Mouse (Mus musculus) kidney, postnatal 4 days (tissue): ENCODE measurements around the gene Neurog3.

Experiments used
- DNase-seq, 2 experiments: peaks; one replicate each; pipeline ENCODE4 v3.0.0; 2021; ENCODE audit warnings: mixed read lengths in 2 of 2

Neurog3 gene

DNA sequence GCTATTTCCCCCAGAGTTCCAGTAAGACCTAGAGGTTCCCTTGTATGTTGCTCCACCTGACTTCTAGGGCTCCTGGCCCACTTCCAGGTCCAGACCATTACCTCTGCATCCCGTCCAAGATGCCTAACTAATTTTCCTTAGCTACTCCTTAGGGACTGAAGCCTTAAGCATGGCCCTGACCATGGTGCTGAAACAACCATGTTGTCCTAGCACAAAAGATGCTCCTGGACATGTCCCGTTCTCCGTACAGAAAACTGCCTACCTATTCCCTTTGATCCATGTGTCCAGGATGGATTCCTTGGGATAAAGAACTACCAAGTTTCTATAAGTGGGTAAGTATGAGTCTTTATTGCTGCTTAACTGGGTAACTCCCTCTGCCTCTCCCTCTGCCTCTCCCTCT is 5.2 kb downstream of the Neurog3 start:
- DNase-seq, result peak; percentile 80 to 82

DNA sequence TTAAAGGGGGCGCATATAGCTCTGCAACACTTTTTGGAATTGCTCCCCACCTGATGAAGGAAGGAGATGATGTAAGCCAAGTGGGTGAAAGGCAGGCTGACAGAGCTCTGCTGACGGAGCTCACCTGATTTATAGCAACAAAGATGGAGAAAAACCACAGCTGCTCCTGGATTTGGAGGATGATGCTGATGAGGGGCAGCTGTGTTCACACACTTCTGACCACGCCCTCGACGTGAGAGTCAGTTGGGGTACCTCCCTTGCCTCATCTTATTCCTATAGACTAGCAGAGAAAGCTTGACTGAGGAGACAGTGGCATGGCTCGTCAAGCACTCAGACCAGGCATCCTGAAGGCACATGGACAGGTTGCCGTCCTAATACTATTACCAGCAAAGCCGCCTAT is 10.9 kb downstream of the Neurog3 start, which contains the start of gene Fam241b:
Gene Fam241b, minus strand, starts transcription at position 101 of the 400 bp plus-strand sequence.
- DNase-seq, result no peak

DNA sequence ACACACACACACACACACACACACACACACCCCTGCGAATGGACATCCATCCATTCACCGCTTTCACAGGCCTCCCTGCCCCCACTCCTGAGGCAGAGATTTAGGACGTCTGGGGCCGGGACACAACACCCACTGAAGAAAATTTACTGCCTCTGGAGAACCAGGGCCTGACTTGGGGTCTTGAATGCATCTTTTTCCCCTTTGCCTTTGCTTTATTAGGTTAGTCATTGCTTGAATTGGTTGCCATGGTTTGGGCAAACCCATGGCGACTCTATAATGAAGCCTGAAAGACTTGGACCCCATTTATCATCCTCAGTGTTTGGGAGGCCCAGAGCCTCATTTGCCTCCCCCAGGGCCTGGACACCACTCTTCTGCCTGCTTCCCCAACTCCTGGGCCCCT is 13.1 kb downstream of the Neurog3 start:
- DNase-seq, result no peak

DNA sequence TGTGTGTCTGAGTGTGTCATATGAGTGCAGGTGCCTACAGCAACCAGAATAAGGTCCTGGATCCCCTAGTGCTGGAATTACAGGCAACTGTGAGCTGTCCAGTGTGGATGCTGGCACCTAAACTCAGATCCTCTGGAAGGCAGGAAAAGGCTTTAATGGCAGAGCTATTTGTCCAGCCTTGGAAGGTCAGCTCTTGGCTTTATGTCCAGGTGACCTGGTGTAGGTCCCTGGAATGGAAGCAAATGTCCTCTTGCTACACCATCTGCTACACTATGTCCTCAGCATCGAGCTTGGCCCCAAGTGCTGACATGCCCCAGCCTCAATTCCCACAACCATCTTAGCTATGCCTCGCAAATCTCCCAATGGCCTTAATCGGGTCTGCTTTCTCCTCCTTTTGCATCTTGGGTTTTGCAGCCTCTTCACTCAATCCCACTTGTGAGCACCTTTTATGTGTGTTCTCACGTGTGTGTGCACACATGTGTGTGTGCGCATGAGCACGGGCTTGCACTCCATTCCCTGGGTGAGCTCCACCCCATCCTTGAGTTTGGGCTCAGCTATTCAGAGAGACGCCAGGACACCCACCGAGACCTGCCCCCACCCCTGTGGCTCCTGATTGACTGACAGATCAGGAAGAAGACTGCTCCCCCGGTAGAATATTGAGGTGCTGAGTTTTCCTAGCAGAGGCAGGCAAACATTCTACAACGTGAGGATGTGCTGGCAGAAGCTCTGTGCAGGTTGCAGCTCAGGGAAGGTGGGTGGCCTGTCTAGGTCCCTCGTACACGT is 14.8 kb downstream of the Neurog3 start:
- no peak for DNase-seq

DNA sequence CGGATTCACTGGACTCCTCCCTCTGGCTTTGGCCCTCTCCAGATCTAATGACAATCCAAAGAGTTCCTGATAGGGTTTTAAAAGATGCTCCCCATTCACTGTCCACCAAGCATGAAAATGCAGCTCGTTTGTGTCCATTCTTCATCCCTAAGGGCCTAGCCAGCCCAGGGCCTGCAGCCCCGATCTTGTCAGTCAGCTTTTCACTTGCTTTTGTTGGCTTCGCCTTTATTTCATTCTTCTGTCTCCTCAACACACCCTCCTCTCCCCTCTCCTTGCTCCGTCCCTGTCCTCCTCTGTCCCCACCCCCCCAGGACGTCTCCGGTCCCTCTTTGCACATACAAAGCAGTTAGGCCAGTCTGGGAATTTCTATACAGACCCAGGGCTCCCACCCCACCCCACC is 17.0 kb downstream of the Neurog3 start:
- DNase-seq, result no peak

DNA sequence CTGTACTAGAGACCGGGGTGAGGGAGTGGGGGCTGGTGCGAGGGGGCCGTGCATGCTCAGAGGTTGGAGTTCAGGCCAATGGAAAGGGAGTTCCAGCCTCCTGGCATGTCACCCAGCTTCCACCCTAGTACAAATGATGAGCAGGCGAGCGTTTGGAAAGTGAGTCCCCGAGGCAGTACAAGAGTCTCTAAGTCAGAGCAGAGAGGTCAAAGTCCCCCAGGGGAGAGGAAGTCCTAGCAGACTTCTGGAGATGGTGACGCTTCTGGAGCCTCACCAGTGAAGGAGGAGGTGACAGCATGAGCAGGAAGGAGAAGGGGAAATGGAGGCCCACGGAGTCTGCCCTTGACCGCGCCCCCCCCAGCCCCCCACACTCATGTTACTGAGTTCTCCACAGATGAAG is 29.5 kb downstream of the Neurog3 start:
- DNase-seq, result peak; percentile 27 to 53

DNA sequence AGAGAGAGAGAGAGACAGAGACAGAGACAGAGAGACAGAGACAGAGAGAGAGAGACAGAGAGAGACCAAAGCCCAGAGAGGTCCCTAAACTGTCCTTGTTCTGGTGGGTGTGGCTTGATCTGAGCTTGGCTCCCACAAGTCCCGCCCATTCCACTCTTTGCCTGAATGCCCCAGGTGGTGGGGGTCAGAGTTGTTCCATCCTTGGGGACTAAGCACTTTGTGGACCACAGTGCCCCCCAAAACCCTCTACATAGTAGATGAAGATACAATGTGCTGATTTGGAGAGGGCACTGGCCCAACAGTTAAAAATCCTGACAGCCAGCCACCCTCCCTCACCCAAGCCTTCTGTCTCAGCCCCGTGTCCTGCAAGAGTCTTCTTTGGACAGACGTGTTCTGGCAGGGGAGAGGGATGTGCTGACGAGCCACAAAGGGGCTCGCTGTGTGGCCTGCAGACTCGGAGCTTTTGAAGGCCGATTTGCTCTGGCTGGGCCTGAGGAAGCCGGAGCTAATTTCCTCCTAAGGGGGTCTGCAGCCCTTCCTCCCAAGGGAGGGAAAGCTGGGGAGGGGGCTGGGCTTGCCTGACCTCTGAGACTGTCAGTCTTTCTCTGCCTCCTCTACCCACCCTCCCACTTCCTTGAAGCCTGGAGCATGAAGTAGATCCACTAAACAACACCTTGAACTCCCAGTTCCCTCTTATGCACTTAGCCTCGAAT is 40.1 kb downstream of the Neurog3 start:
- no peak for DNase-seq

DNA sequence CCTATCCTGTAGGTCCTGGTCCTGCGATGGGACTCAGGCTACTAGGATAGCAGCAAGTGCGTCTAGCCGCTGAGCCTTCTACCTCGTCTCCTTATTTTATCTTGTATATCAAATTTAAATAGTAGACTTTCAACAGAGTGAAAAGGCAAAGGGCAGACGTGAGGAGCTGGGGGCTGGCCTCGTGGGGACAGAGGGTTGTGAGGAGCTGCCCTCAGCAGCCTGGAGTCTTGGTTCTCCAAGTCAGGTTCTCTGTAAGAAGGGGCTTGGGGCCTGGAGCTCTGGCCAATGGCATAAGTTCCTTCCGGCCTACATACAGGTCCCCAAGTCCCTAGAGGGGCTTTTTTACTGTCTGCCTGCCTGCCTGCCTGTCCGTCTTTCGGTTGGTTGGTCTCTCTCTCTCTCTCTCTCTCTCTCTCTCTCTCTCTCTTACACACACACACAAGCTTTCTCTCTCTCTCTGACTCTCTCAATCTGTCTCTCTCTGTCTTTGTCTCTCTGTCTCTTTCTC is 41.1 kb downstream of the Neurog3 start:
- DNase-seq, result no peak

DNA sequence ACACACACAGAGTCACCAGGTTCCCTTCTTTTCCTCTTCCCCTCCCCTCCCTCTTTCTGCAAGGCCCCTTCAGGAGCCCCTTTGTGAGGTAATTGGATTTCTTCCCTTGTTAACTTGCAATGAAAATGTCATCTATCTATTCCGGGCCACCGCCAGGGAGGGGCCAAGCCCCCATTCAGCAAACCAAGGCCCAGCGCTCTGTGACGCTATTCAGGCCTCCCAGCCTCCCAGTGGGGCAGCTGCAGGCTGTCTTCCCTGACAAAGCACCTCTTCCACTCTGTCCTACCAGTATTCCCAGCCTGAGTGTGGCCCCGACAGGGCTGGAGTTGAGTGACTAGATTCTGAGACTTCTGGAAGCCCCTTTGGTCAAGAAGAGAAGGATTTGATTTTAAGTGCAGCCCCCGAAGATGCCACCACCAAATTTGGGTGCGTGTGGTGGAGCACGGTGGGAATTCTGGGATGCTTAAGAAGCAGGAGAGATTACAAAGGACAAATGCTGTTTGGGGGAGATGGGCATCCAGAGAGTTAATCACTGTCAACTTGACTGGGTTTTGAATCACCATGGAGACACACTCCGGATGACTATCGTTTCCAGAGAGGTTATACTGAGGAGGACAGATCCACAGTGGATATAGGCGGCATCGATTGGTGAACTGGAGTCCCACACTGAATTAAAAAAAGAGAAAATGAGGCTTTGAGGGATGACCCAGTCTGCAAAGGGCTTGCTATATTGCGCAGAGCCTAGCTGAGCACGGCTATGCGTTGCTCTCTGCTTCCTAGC is 41.8 kb downstream of the Neurog3 start:
- peak in 1 of 2 experiments; percentile 14 for DNase-seq

DNA sequence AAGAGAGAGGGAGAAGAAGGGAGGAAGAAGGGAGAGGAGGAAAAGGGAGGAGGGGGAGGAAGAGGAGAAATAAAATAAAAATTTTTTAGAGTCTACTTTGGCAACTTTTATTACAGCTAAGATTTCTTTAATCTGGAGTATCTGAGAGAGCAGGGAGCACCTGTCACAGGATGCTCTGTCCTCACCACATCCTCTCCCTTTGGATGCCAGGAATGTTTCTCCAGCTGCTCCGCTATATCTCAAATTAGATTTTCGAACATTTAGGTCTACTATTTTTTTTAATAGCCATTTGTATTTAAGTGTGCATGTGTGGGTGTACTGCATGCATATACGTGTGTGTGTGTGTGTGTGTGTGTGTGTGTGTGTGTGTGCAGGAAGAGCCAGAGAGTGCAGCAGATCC is 47.1 kb downstream of the Neurog3 start:
- DNase-seq, result no peak

DNA sequence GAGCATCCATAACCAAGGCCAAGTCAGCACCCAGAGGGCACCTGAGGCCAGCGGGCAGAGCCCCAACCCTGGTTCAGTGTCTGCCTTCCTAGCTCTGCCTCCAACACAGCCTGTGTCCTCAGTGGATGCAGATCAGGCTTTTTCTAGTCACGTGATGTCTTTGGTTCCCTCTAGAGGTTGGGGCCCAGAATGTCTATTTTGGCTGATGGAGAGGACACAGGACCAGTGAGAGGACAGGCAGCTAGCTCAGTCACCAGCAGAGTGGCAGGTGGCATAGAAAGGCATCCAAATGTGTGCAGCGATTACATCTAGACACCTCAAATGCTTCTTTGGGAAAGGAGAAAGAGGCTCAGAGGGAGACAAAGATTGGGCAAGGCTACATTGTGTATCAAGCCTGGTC is 48.8 kb downstream of the Neurog3 start:
- no peak for DNase-seq

DNA sequence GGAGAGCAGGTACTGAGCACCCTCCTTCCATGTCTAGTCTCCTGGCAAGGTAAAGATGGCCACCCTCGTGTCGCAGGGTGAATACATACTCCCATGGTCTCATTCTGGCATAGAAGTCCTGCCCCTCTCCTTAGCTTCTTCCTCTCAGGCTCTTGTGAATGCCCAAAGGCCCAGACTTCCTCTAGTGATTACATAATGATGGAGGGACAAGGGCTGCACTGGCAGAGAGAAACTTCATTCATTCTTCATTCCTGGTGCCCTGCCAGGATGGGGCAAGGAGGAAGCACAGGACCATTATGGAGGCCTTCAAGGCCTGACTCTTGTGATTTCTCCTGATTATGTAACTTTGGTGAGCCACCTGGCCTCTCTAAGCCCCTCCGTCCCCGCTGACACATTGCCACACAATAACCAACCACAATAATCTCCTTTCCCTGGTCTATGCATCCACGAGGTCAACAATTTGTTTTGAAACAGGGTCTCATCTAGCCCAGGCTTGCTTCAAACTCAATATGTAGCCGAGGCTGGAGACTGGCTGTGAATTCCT is 49.7 kb downstream of the Neurog3 start:
- DNase-seq, result no peak

DNA sequence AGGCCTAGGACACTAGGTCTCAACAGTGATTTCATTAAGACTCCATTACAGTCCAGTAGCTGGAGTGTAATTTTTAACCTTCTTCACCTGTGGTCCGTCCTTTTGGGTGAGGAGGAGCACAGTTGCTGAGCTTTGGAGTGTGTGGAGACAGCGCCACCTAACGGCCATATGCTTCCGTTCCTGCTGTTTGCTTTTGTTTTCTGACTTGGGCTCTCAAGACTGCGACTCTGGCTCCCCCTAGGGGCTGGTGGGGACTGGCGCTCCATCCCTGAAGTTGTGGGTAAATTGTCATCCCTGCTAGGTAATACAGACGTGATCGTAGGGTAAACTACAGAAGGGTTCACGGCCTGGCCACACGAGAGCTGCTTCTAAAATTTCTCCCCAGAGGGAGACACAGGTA is 50.2 kb downstream of the Neurog3 start:
- peak; percentile 97 to 98 for DNase-seq
